In the genomic region with DNA sequence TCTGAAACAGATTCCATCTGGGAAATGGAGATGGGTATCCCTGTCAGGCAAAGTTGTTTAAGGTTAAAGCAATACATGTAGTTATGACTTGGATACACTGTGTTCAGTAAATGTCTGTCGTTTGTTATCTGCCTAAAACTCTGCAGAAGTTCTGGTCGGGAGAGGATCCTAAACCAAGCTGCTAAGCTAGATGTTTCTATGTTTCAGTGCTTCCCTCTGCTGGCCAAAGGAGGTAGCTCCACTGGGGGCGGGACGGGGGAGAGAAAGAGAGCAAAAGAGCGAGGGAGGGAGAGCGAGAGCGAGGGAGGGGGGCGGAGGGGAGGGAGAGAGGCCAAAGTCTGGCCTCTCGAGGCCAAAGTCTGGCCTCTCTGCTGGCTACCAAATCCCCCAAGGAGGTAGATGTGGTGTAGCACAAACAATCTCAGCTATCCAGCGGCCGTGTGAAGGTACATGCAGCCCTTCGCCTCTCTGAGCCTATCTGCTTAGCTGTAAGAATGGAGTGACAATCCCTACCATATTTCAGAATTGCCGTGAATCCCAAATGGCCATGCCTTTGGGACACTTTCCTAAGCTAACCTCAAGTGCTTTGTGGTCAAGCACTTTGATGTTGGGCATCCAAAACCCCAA, we compare ENCODE assay signal across 9 mouse cellular contexts. TPM values are rescaled to one million over a fixed set of nuclear protein-coding genes. Genes with fewer than 3 reads are reported as not detected.
DNase-seq lines count a peak whose midpoint lies in the region; ATAC-seq lines count a peak whose summit lies in the region.
"Had no signal": no experiment of that assay in that cellular context is flagged by ENCODE, and none has a peak within 500 bp of the region (broad histone marks: within the 10 kb centered on the region; RNA-seq: fewer than 3 reads in every experiment).

No protein-coding gene starts in this region.

- no peaks in the 10 kb centered on the region for H3K36me3 ChIP-seq in forebrain, embryonic 10.5 days (replicated peaks)
- no peaks in the 10 kb centered on the region for H3K36me3 ChIP-seq in heart, embryonic 14.5 days (ENCODE audit: control insufficient read depth, insufficient read depth, low read length)
- no peaks in the 10 kb centered on the region for H3K36me3 ChIP-seq in liver, embryonic 11.5 days (ENCODE audit: control insufficient read depth, insufficient read depth, low read length)
- no peaks in the 10 kb centered on the region for H3K36me3 ChIP-seq in neural tube, embryonic 11.5 days (ENCODE audit: control insufficient read depth, insufficient read depth, low read length)
- H3K36me3 ChIP-seq in stomach, embryonic 16.5 days (ENCODE audit: control insufficient read depth, insufficient read depth, low read length) = no peaks in the 10 kb centered on the region

- peak overlapping the region; percentile 30; the same call in 1 of the 2 replicates for H3K27ac ChIP-seq in forebrain, embryonic 10.5 days
- H3K27ac ChIP-seq in heart, embryonic 14.5 days (replicated peaks in 1 of 2; ENCODE audit: control insufficient read depth in 1 of 2, insufficient read depth in 1 of 2, low read depth in 2 of 2, low read length in 2 of 2) = peak overlapping the region in 1 of 2 experiments; percentile 15; a peak in 1 of 4 replicates
- H3K27ac ChIP-seq in liver, embryonic 11.5 days (ENCODE audit: low read depth, low read length) = no peak overlapping the region
- no peak overlapping the region for H3K27ac ChIP-seq in neural tube, embryonic 11.5 days (ENCODE audit: low read depth, low read length)
- H3K27ac ChIP-seq in stomach, embryonic 16.5 days (ENCODE audit: low read length) = no peak overlapping the region

- H3K27me3 ChIP-seq in forebrain, embryonic 10.5 days (ENCODE audit: poor library complexity, severe bottlenecking) = no peaks in the 10 kb centered on the region
- no peaks in the 10 kb centered on the region for H3K27me3 ChIP-seq in heart, embryonic 14.5 days (ENCODE audit: control insufficient read depth, insufficient read depth, low read length)
- no peaks in the 10 kb centered on the region for H3K27me3 ChIP-seq in liver, embryonic 11.5 days (replicated peaks; ENCODE audit: control insufficient read depth, insufficient read depth, low read length)
- no peaks in the 10 kb centered on the region for H3K27me3 ChIP-seq in neural tube, embryonic 11.5 days (ENCODE audit: control insufficient read depth, insufficient read depth, low read length)
- H3K27me3 ChIP-seq in stomach, embryonic 16.5 days (ENCODE audit: control insufficient read depth, insufficient read depth, low read length) = no peaks in the 10 kb centered on the region

- no peak overlapping the region for H3K9ac ChIP-seq in heart, embryonic 14.5 days (ENCODE audit: low read length)
- H3K9ac ChIP-seq in liver, embryonic 11.5 days (ENCODE audit: low read depth, low read length) = no peak overlapping the region
- no peak overlapping the region for H3K9ac ChIP-seq in neural tube, embryonic 11.5 days (ENCODE audit: low read length)
- no peak overlapping the region for H3K9ac ChIP-seq in stomach, embryonic 16.5 days (ENCODE audit: low read length)

- H3K4me2 ChIP-seq in heart, embryonic 14.5 days (ENCODE audit: low read length) = peak overlapping the region; percentile 47
- peak overlapping the region; percentile 38 for H3K4me2 ChIP-seq in liver, embryonic 11.5 days
- H3K4me2 ChIP-seq in neural tube, embryonic 11.5 days (ENCODE audit: low read depth) = peak overlapping the region; percentile 31
- peak overlapping the region; percentile 45 for H3K4me2 ChIP-seq in stomach, embryonic 16.5 days (ENCODE audit: low read depth, low read length)

- peak overlapping the region; percentile 34 for H3K4me3 ChIP-seq in forebrain, embryonic 10.5 days
- no peak overlapping the region for H3K4me3 ChIP-seq in heart, embryonic 14.5 days (ENCODE audit: control insufficient read depth in 1 of 2, insufficient read depth in 1 of 2, low read depth in 1 of 2, low read length in 2 of 2)
- no peak overlapping the region for H3K4me3 ChIP-seq in liver, embryonic 11.5 days (ENCODE audit: low read depth, low read length)
- H3K4me3 ChIP-seq in neural tube, embryonic 11.5 days (ENCODE audit: low read depth, low read length) = no peak overlapping the region
- H3K4me3 ChIP-seq in stomach, embryonic 16.5 days (replicated peaks; ENCODE audit: low read length) = no peak overlapping the region
- H3K4me3 ChIP-seq: erythroblast, embryonic 14.5 days had no signal

- H3K4me1 ChIP-seq in forebrain, embryonic 10.5 days = peaks cover 7% of the 10 kb centered on the region
- no peaks in the 10 kb centered on the region for H3K4me1 ChIP-seq in heart, embryonic 14.5 days (ENCODE audit: control insufficient read depth in 2 of 2, insufficient read depth in 2 of 2, low read length in 2 of 2)
- no peaks in the 10 kb centered on the region for H3K4me1 ChIP-seq in liver, embryonic 11.5 days (replicated peaks; ENCODE audit: control insufficient read depth, insufficient read depth, low read length)
- no peaks in the 10 kb centered on the region for H3K4me1 ChIP-seq in neural tube, embryonic 11.5 days (ENCODE audit: control insufficient read depth, insufficient read depth, low read length)
- no peaks in the 10 kb centered on the region for H3K4me1 ChIP-seq in stomach, embryonic 16.5 days (ENCODE audit: control insufficient read depth, insufficient read depth, low read length)

- ATAC-seq in heart, embryonic 14.5 days (ENCODE audit: insufficient number of reproducible peaks, insufficient read depth, low FRiP score, low read depth) = no peak
- ATAC-seq in liver, embryonic 11.5 days (replicated peaks; ENCODE audit: low FRiP score) = peak; percentile 58; the same call in 1 of the 2 replicates
- ATAC-seq in neural tube, embryonic 11.5 days (ENCODE audit: insufficient read depth, low FRiP score, low TSS enrichment) = peak; percentile 35; the same call in 1 of the 2 replicates
- no peak for ATAC-seq in stomach, embryonic 16.5 days (ENCODE audit: insufficient read depth, low FRiP score)

- 15% methylated on average over 12 of the region's 13 CpGs for WGBS in forebrain, embryonic 10.5 days
- 11% methylated on average over 12 of the region's 13 CpGs for WGBS in heart, embryonic 14.5 days
- WGBS in liver, embryonic 11.5 days = 13% methylated on average over 13 of the region's 13 CpGs
- 15% methylated on average over 12 of the region's 13 CpGs for WGBS in neural tube, embryonic 11.5 days
- WGBS in stomach, embryonic 16.5 days = 11% methylated on average over 13 of the region's 13 CpGs

- H3K9me3 ChIP-seq in forebrain, embryonic 10.5 days = no peaks in the 10 kb centered on the region
- no peaks in the 10 kb centered on the region for H3K9me3 ChIP-seq in heart, embryonic 14.5 days (ENCODE audit: control insufficient read depth, low read length)
- H3K9me3 ChIP-seq in liver, embryonic 11.5 days (ENCODE audit: control insufficient read depth, low read length) = no peaks in the 10 kb centered on the region
- H3K9me3 ChIP-seq in neural tube, embryonic 11.5 days (ENCODE audit: control insufficient read depth, low read length) = no peaks in the 10 kb centered on the region
- H3K9me3 ChIP-seq in stomach, embryonic 16.5 days (replicated peaks; ENCODE audit: control insufficient read depth, low read length) = no peaks in the 10 kb centered on the region

- peak; percentile 70 for DNase-seq in CD4-positive, CD25-positive, alpha-beta regulatory T cell, adult 2 months (ENCODE audit: low read depth, low spot score)
- peak; percentile 22 for DNase-seq in brain, embryonic 18.5 days (ENCODE audit: low read depth, low spot score)
- peak; percentile 80 for DNase-seq in forebrain, embryonic 10.5 days (ENCODE audit: extremely low spot score, low spot score)
- peak; percentile 95 for DNase-seq in kidney, postnatal 10 days
- DNase-seq in liver, embryonic 11.5 days (ENCODE audit: low spot score) = peak; percentile 80
- peak; percentile 85 for DNase-seq in neural tube, embryonic 11.5 days (ENCODE audit: low spot score)

RNA-seq across cellular contexts. Expression of a gene that starts 27.6 kb away (rescaled TPM):
- polyA plus RNA-seq in forebrain, embryonic 10.5 days (2016; fragmentation: Nextera tagmentation; extraction: Ambion mirVana) = 32.9 and 33.9 TPM in 2 replicates
- 32.5 and 32.7 TPM in 2 replicates for polyA plus RNA-seq in heart, embryonic 14.5 days (2014; fragmentation: Nextera tagmentation; extraction: Ambion mirVana)
- polyA plus RNA-seq in liver, embryonic 11.5 days (2014; fragmentation: Nextera tagmentation; extraction: Ambion mirVana) = 34.9 and 38.7 TPM in 2 replicates
- 42.3 and 44.7 TPM in 2 replicates for polyA plus RNA-seq in neural tube, embryonic 11.5 days (2014; fragmentation: Nextera tagmentation; extraction: Ambion mirVana)
- polyA plus RNA-seq in stomach, embryonic 16.5 days (2015; fragmentation: Nextera tagmentation; extraction: Ambion mirVana) = 30.1 and 31.3 TPM in 2 replicates

Comparison
In these comparisons a context has a peak if more than half of its experiments do, and no peak if none do; other contexts are left out.
1. DNase-seq: peak in every context shown above with its lines; median percentile 95 in kidney, postnatal 10 days; 85 in neural tube, embryonic 11.5 days; 80 in forebrain, embryonic 10.5 days; 80 in liver, embryonic 11.5 days; 70 in CD4-positive, CD25-positive, alpha-beta regulatory T cell, adult 2 months; 22 in brain, embryonic 18.5 days.
2. ATAC-seq: peak in liver, embryonic 11.5 days (single experiment) and neural tube, embryonic 11.5 days (single experiment); none in heart, embryonic 14.5 days (single experiment) and stomach, embryonic 16.5 days (single experiment).
3. Peak in every context shown above with its lines, with median percentiles within 50 percentile points of each other: H3K4me2 ChIP-seq.